Mouse (Mus musculus) forelimb bud, embryonic 11.5 days (tissue): ENCODE results near the gene Nxpe2.

Experiments
- DNase-seq: peaks from one replicate; pipeline ENCODE4 v3.0.0-alpha.2; 2012; ENCODE audit warnings: low read depth, low spot score

Nxpe2 gene

GRCm38 (mm10) chr9:48298983-48299382 lies 54.3 kb downstream of the Nxpe2 start:
- no peak for DNase-seq

- DNase-seq, result no peak
These were observed 58.5 kb downstream of the Nxpe2 start for GRCm38 (mm10) chr9:48294754-48295153.

GRCm38 (mm10) chr9:48290281-48290680 lies 63.0 kb downstream of the Nxpe2 start:
- DNase-seq, result no peak

GRCm38 (mm10) chr9:48284221-48284620 lies 69.0 kb downstream of the Nxpe2 start:
- no peak for DNase-seq

GRCm38 (mm10) chr9:48276831-48277230 lies 76.4 kb downstream of the Nxpe2 start:
- DNase-seq, result no peak
